Mouse (Mus musculus) kidney, adult 8-10 months (tissue): ENCODE measurements at regions not wholly inside any gene's neighbourhood (a gene's known extent, or its start where the extent isn't known, plus 50 kb on each side); places are given as distances from the start of the nearest gene placed in this dataset.

Experiments used
- DNase-seq, 2 experiments: peaks; one replicate each; pipeline ENCODE4 v3.0.0; 2022

DNA sequence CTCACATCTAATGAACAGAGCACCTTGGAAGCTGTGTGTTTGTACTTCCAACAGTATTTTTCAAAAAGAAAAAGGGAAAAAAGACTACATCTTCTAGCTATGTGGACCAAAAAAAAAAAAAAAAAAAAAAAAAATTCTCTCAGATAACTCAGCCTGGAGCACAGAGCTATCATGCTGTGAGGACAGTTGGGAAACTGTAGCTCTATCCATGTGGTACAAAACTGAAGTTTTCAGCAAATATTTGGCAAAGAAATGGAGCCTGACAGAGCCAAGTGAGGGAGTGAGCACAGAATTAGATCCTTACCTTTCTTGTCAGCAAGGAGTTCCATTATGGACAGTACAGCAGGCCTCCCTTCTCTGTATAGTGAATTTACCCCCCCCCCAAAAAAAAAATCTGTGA, 550.2 kb downstream of the Rapgef2 start:
- no peak for DNase-seq

DNA sequence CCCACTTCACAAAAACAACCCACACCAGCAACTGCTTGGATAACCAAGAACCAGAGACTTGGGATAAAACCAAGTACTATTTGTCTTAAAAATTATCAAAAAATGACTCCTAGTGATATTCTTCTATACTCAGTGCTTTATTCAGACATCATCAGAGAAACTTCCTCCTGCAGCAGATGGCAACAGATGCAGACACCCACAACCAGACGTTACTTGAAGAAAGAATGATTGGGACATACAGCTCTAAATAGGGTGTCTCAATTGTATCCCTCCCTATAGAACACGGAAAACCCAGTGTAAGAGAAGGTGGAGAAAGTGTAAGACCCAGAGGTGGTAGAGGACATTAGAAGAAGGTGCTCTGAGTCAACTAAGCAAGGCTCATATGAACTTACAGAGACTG, 569.6 kb downstream of the Rapgef2 start:
- no peak for DNase-seq

DNA sequence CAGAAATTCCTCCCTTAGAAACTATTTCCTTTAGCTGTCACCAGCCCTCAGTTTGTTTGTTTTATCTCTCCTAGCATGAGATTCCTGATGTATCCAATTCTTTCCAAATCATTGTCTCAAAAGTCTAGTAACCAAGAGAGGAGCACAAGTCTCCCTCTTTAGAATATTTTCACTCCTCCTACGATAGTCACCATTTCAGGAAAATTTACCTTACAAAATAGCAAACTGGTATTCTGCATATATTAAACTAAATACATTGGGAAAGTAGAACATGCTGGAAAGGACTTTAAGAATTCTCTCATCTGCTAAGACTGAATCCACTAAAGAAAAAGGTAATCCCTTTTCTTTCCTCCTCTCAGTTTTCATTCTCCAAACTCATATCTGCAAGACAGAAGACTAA, 578.6 kb downstream of the Rapgef2 start:
- no peak for DNase-seq

DNA sequence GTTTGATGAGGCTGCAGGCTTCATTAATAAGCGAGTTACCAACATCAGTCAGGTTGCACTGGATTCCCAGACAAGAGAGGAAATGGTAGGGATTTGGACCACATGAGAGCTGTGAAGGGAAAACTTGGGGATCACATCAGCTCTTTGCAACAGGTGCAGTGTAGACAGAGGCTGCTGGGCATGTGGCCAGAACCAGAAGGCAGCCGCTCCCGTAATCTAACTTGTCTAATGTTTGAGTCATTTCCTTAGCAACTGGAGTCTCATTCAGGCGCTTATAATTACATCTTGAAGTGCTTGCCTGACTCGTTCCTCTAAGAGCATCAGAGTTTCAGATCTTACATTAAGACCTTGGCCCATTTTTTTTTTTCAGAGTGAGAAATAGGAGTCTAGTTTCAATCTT, 587.4 kb downstream of the Rapgef2 start:
- no peak for DNase-seq

- no peak for DNase-seq
These were observed 594.8 kb downstream of the Rapgef2 start for GRCm38 (mm10) chr3:78691499-78691898.

DNA sequence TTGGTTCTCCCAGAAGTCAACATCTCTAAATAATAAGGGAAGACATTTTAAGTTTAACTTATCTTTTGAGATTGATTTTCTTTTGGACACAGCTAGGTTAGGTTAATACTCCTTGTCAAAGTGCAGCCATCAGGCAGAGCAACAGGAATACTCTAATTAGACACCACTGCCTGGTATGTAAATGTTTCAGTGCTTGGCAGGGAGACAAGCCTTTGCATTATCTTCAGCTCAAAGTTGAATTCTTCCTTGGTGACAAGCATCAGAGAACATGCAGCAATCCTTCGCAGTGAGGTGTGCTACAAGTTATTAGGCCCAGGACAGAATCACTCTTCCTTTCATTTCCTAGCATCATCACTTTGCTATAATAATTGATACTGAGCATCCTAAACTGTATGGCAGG, 608.7 kb downstream of the Rapgef2 start:
- DNase-seq, result no peak

- no peak for DNase-seq
These were observed 609.5 kb downstream of the Rapgef2 start for GRCm38 (mm10) chr3:78676806-78677205.

- DNase-seq, result no peak
These were observed 611.7 kb downstream of the Rapgef2 start for GRCm38 (mm10) chr3:78674529-78675187.

DNA sequence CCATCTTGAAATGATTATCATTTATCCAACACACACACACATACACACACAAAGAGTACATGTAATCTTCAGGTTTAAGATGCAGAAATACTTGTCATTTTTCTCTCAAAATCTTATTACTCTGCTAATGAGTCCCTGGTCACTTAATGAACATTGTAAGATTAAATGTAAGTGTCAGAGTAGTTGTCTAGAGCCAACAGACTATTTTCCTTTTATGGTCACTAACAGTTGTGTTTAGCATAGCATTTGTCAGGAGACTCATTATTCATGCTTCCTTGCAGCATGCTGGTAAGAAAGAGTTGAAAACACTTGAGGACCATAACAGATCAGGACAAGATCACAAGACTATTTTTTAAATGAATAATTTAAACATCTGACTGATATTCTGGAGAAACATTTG, 618.3 kb downstream of the Rapgef2 start:
- DNase-seq, result no peak

DNA sequence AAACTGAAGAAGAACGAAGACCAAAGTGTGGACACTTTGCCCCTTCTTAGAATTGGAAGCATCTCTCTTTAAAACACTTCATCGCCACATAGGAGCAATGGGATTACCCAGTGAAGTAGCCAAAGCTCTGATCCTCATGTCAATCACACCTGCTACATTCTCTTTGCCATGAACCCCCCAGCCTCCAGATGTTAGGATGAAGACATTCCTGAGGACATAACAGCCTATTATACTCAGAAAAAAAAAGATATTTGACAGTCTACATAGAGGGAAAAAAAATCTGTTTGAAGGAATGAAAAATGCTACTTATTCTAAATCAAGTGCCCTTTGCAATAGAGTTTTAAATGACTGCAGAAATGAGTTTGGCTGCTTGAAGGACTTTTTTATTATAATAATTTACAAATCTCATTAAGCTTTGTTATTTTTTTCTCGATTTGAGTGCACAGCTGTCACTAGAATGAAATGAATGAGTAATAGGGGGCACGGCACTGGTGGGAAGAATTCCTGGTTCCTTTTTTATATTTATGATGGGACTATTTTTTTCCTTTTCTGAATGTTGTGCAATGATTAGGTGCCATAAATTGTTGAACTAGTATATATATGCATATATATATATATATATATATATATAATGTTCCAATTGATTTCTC, 618.8 kb downstream of the Rapgef2 start:
- DNase-seq, result no peak

- no peak for DNase-seq
These were observed 638.2 kb downstream of the Rapgef2 start for GRCm38 (mm10) chr3:78648115-78648514.

DNA sequence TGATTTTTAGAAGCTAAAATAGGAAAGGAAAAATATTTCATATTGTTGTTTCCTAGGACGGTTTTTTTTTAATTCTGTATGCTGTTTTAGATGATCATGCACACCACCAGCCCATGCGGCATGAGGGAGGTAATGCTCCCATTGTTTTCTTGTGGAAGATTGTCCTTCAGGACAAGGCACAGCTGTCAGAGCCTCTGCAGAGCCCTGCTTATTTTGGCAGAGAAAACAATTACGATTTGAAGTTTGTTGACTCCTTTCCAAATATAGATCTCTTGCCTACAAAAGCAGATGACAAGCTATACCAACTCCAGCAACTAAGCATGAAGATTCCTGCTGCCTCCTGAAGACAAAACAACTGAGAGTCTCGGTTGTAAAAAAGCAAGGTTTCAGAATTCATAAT, 650.9 kb downstream of the Rapgef2 start:
- DNase-seq, result no peak

DNA sequence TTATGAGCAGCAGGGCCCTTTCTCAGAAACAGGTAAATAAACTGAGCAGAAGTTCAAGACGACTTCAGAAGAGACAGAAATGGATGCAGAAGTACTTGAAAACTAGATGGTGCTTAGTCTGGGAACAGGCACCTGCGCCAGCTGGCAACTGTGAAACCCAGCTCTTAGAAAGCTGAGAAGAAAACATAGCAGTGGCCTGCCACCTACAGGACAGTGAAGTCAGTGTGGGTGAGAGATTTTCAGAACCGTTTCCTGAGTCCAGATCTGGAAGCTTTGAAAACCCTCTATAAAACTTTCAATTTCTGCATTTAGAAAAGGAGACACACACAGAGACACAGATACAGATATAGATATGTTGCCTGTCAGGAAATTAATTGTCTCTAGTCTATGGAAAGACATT, 667.4 kb downstream of the Rapgef2 start:
- peak; percentile 4 to 31 for DNase-seq

GRCm38 (mm10) chr3:78594718-78595236, 691.5 kb downstream of the Rapgef2 start:
- DNase-seq, result no peak

DNA sequence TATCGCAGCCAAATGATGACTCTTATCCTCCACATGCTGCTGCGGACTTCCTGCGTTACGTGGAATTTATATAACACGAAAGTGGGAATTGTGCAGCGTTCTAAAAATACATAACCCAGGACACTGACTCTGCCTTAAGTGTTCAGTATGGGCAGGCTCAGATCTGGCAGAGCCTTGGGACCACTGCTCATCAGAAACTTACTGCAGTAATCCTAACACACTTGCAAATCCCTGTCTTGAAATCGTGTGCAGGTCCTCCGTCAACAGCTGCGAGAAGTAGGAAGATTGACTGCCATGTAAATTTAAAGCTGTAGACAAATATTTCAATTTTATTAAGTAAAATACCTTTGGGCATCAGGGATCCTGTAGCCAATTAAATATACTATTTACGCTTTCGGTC, 692.0 kb downstream of the Rapgef2 start:
- DNase-seq, result no peak

GRCm38 (mm10) chr3:78586639-78587038, 699.7 kb downstream of the Rapgef2 start:
- DNase-seq, result no peak

DNA sequence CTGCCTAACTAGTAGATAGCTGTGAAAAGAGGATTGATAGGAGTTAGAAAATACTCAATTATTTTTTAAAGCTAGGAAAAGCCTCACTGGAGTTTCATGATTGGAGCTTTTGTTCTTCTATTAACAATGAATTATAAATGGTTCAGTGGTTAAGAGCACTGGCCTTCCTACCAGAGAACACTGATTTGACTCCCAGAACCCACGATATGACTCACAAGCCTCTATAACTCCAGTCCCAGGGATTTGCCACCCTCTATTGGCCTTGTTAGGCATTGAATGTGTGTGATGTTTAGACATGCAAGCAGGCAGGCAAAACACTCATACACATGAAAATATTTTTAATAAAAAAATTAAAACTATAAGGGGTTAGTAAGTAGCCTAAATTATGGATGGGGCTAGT, 704.4 kb downstream of the Rapgef2 start:
- peak; percentile 12 to 49 for DNase-seq

GRCm38 (mm10) chr3:78581100-78581499, 705.2 kb downstream of the Rapgef2 start:
- DNase-seq, result no peak

DNA sequence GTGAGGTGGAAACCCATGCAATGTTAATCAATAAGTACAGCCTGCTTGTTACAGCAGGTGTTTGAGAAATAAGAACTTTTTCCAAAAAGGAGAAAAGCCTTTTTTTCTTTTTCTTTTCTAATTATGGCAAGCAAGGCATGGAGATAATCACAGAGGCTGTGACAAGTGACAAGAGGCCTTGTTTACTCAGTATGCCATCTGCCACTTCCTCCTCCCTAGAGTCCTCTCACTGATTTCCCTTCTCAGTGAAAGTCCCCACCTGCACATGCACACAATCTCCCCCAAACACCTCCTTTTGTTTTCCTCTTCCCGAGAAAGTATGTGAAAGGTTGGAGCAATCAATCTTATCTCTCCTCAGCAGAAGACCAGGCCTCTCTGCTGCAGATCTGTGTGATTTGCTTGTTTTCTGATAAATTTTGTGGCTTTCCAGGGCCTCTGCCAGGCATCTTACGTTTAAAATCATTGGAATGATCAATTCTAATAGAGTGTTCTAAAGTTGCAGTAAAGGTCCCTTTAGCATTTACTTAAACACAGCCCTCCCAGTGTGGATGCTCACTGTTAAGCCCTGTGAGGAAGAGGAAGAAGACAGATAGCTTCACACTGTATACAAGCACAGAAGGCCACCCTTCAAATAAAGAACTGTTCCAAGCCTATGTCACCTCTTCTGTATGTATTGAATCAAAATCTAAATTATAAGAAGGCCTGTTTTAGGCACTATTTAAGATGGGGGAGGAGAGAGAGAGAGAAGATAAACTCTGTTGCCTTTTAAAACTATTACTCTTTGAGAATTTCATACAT, 710.5 kb downstream of the Rapgef2 start:
- no peak for DNase-seq

DNA sequence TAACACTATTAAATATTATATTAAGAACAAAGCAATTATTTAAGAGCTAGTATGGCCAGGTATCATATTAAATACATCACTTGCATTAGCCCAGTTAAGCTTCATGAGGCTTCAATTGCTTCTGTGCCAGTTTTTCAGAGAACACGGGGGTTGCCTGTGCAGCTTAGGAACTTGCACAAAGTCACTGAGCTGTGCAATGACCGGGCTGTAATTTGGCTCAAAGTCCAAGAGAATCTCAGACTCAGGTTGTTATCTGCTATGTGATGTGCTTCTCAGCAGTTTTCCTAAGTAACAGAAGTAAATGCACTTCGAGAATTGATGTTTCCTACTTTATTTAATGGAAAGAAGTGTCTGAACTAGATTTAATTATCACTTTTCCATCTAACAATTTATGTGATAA, 711.5 kb downstream of the Rapgef2 start:
- DNase-seq, result peak; percentile 71 to 75

DNA sequence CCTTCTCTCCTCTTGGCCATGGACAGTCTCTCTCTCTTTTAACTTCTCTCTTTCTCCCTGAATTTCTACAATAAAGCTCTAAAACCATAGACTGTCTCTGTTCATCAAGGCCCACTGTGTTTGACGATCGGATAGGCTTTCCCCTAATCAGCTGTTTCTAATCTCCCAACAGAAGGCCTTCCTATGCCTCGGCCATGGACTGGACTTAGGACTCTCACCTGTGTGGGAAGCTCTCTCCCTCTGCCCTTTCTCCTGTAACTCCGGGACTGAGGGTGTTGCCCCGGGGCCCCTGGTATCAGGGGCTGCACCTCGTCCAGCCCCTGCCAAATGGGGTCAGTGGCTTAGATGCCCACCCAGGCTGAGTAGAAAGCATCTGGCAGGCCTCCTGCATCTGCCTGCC, 713.0 kb downstream of the Rapgef2 start:
- no peak for DNase-seq

DNA sequence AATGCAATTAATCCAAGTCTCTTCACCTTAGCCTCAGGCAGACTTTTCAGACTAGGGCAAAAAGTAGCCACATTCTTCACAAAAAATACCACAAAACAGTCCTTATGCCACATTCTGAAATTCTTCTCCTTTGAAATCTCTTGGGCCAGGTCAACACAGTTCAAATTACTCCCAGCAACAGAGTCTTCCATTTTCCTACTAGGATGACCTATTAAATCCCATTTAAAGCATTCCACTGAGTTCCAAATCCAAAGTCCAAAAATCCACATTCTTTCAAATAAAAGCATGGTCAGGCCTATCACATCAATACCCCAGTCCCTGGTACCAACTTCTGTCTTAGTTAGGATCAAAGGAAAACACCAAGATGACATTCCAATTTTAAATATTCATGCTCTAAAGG, 721.4 kb downstream of the Rapgef2 start:
- peak in 1 of 2 experiments; percentile 61 for DNase-seq
